Mouse (Mus musculus): ENCODE measurements at regions not wholly inside any gene's neighbourhood (a gene's known extent, or its start where the extent isn't known, plus 50 kb on each side); places are given as distances from the start of the nearest gene placed in this dataset.

DNA sequence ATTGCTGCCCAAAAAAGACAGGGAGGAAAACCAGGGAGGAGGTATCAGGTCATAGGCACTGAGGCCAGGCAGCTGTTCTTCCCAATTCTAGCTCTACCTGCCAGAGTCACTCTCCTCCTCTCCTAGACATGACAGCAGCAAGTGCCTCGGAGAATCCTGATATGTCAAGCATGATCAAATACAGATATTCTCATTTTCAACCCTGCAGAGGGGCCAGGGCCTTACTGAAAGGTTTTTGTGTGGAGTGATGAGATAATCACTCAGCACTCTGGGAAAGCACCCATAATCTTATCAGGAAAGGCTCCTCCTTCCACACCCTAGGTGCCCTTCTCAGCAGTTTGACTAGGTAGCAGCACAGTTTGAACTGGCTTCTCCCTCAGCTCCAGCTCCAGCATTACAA is 175.8 kb upstream of the Tmtc1 start:
- TF ChIP-seq POLR2A (IDR thresholded peaks at IDR 0.05; ENCODE audit: low read depth, low read length) (no peak), CTCF (conservative IDR thresholded peaks at IDR 0.05; ENCODE audit: insufficient read depth, insufficient read length, low read depth, low read length) (no peak)
